Mouse (Mus musculus): Measurements from ENCODE around the gene Rsph10b. TPM values are rescaled to one million over a fixed set of nuclear protein-coding genes. Genes with fewer than 3 reads are reported as not detected.

Rsph10b gene
- total RNA-seq (2017): not detected in 2 replicates

DNA sequence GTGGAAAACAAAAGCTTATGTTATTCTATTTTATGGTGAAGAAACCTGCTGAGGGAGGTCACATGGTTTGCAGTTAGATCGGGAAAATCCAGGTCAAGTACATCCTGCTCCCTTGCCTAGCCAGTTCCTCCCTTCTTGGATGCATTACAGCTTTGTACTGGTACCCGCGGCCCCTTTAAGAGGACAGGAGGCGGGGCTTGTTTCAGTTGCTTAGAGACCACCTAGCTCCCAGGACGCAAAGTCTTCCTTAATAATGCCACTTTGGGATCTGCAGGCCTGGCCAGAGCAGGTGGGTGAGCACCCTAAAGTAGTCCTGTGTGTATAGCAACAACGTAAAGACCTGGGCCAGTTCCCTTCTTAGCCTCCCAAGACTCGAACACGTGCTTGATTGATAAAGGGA, at the start of gene Rsph10b:
Gene Rsph10b (plus strand): TSS at position 205 of the 400 bp plus-strand sequence.
- ATAC-seq (replicated peaks in 1 of 2; ENCODE audit: insufficient read depth in 1 of 2, low FRiP score in 2 of 2, low TSS enrichment in 1 of 2, low read depth in 1 of 2, poor library complexity in 2 of 2, severe bottlenecking in 2 of 2): no peak

DNA sequence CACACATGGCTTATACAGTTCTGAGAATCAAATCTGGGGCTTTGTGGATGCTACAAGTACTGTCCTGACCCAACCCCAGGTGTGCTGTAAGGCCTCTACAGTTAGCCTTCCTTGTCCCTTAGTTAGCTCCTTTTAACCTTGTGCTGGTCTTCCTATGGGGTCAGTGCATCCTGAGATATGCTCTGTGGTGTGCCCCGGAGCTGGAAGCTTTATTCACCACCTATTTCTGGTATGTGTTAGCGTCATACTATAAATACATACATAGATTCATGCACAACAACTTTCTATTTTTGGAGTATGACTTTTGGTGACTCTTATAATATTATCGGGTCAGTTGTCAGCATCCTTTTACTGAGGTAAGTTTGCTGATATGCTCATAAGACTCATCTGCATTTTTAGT, 47.6 kb upstream of the Rsph10b start:
- no peak for ATAC-seq (replicated peaks in 1 of 2; ENCODE audit: insufficient read depth in 1 of 2, low FRiP score in 2 of 2, low TSS enrichment in 1 of 2, low read depth in 1 of 2, poor library complexity in 2 of 2, severe bottlenecking in 2 of 2)

DNA sequence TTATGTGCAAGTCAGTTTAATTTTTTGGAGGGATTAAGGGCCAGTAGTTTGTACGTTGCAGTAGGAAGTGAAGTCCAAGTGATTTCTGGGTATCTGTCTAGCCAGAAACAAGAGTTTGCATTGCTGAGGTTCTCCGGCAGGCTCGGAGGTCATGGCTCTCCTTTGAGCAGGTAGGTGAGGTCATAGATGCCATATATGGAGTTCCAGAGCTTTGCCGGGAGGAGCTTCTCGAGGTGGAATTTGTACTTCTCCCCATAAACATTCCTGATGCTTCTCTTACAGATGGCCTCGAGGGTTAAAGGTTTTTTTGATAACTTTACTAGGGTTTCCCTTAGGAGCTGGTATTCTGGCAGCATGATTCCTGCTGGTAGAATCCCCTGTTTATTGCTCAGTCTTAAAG, 42.1 kb upstream of the Rsph10b start:
- no peak for ATAC-seq (replicated peaks in 1 of 2; ENCODE audit: insufficient read depth in 1 of 2, low FRiP score in 2 of 2, low TSS enrichment in 1 of 2, low read depth in 1 of 2, poor library complexity in 2 of 2, severe bottlenecking in 2 of 2)

DNA sequence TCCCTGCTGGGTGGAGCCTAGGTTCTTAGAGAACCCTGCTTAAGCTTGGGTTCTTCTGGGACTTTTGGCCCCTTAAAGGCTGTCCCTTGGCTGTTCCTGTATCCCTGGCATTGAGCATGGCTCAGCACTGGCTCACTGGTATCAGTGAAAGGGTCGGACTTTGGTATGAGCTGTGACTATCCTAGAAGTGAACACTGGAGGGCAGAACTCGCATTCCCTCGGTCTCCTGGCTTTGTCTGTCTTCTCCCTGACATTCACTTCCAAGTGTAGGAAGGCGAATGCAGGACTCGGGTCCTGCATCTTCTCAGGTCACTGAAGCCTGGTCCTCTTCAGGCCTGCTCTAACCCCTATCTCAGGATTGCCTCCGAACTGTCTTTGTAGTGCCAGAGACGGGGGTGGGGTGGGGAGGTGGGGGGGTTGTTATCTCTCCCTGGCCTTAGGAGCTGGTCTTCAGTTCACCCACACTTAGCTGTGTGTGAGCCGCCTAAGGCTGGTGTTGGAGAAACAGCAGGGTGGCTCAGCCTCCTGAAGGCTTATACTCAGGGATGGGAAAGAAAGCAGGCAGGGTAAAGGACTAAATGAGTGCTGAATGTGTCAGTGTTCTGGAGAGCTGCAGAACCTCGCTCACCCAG, 40.5 kb upstream of the Rsph10b start:
- no peak for ATAC-seq (replicated peaks in 1 of 2; ENCODE audit: insufficient read depth in 1 of 2, low FRiP score in 2 of 2, low TSS enrichment in 1 of 2, low read depth in 1 of 2, poor library complexity in 2 of 2, severe bottlenecking in 2 of 2)

DNA sequence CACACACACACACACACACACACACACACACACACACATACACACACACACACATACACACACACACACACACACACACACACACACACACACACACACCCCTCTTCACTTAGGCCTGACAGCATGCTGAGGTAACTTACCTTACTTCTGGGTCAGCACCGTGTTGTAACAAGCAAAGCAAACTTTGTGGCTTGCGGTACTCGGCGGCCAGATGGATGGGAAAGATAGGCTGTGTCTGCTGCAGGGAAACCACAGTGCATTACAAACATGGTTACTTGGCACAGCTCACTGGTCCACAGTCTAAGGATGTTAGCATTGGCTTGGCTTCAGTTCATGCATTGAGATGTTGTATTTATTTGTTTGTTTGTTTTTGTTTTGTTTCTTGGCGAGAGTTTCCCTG, 39.4 kb upstream of the Rsph10b start:
- peak; percentile 98 to 99 for ATAC-seq (replicated peaks in 1 of 2; ENCODE audit: insufficient read depth in 1 of 2, low FRiP score in 2 of 2, low TSS enrichment in 1 of 2, low read depth in 1 of 2, poor library complexity in 2 of 2, severe bottlenecking in 2 of 2)

DNA sequence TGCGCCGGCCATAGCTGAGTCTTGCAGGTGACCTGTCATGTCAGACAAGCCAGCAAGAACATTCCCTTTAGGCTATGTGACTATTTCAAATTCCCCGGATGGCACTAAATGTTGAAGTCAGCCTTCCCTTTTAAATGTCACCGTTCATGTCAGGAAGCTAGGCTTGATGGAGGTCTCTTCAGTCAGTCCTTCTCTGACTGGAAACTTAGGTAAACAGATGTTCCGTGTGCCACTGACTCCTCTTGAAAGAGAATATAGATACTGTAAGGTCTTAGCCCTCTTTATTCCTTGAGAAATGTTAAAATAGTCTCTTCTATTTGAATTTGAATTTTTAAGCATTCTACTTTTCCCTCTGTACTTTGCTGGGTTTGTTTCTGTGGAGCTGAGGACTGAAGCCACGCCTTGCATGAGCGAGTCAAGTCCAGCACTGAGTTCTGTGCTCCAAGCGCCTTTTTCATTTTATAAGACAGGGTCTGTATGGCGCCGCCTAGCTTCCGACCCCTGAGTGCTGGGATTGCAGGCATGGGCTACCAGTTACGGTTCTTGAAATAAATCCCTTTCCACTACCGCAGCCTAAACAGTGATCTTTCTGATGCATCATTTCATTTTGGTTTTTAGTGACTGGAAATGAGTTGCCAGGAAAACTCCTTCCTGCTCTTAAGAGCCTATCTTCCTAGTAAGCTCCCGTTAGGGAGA, 35.1 kb upstream of the Rsph10b start, which contains the start of gene Ankrd61:
Gene Ankrd61 (minus strand): TSS at position 51 of the 696 bp plus-strand sequence.
- ATAC-seq (replicated peaks in 1 of 2; ENCODE audit: insufficient read depth in 1 of 2, low FRiP score in 2 of 2, low TSS enrichment in 1 of 2, low read depth in 1 of 2, poor library complexity in 2 of 2, severe bottlenecking in 2 of 2): no peak

DNA sequence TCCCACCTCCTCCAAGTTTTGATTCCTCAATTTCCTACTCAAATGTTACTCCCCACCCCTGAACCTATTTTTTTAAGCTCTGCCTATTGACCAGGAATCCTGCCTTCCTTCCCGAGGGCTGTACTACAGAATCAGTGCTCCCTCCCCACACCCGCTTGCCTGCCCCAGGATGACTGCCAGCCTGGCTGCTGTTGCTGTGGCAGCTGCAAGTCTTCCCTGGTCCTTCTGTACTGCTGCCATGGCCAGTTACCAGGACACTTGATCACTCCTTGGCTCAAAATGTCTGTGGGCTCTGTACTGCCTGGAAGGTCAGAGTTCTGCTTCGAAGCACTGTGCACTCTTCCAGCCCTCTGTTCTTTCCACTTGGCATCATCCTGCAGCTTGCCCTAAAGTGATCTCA, 30.7 kb upstream of the Rsph10b start:
- ATAC-seq (replicated peaks in 1 of 2; ENCODE audit: insufficient read depth in 1 of 2, low FRiP score in 2 of 2, low TSS enrichment in 1 of 2, low read depth in 1 of 2, poor library complexity in 2 of 2, severe bottlenecking in 2 of 2): no peak

DNA sequence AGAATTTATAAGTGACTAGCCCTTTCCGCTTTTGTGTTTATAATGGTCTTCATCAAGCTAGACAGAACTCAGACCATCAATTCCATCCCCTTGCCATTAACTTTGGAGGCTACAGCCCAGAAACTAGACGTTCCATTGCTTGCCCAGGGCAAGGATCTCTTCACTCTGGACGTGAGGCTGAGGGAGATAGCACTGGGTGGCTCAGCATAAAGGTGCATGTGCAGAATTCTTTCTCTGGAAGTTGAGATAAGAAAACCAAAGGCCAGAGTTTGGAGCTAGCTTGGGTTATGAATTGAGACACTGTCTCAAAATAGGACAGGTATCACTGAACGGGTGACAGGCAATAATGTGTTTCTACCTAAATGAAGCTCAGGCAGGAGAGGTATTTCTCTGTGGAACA, 29.0 kb upstream of the Rsph10b start:
- ATAC-seq (replicated peaks in 1 of 2; ENCODE audit: insufficient read depth in 1 of 2, low FRiP score in 2 of 2, low TSS enrichment in 1 of 2, low read depth in 1 of 2, poor library complexity in 2 of 2, severe bottlenecking in 2 of 2): no peak

DNA sequence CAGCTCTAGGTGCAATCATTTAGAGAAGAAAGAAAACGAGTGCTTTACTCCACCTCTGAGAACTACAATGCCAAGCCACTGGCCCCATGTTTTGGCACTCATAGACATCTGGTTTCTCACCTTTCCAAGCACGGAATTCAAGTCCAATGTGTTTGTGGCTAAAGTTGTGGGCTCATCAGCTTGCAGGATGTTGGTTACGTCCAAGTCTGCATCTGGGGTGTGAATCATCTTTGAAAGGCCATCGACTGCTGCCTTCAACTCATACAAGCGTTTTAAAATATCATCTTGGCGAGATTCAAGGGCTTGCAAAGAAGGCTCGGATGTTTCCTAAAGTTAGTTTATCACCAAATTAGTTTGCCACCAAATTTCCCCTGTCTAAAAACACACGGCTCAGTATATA, 26.4 kb upstream of the Rsph10b start:
- no peak for ATAC-seq (replicated peaks in 1 of 2; ENCODE audit: insufficient read depth in 1 of 2, low FRiP score in 2 of 2, low TSS enrichment in 1 of 2, low read depth in 1 of 2, poor library complexity in 2 of 2, severe bottlenecking in 2 of 2)

DNA sequence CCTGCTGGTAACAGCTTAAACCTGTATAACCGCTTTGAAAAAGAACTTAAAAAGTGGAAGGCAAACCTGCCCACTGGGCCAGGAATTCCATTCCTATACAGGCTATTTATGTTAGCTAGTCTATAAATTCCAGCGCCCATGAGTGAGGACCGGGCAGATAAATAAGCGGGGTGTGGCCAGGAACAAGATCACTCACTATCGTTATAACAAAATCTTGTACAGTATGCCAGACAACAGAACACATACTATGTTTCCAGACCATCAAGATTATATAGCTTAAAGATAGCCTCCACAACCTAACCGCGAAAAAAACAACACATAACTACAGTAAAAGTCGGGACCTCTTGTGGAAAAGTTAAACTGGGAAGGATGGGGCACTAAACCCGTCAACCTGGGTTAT, 23.9 kb upstream of the Rsph10b start:
- no peak for ATAC-seq (replicated peaks in 1 of 2; ENCODE audit: insufficient read depth in 1 of 2, low FRiP score in 2 of 2, low TSS enrichment in 1 of 2, low read depth in 1 of 2, poor library complexity in 2 of 2, severe bottlenecking in 2 of 2)

DNA sequence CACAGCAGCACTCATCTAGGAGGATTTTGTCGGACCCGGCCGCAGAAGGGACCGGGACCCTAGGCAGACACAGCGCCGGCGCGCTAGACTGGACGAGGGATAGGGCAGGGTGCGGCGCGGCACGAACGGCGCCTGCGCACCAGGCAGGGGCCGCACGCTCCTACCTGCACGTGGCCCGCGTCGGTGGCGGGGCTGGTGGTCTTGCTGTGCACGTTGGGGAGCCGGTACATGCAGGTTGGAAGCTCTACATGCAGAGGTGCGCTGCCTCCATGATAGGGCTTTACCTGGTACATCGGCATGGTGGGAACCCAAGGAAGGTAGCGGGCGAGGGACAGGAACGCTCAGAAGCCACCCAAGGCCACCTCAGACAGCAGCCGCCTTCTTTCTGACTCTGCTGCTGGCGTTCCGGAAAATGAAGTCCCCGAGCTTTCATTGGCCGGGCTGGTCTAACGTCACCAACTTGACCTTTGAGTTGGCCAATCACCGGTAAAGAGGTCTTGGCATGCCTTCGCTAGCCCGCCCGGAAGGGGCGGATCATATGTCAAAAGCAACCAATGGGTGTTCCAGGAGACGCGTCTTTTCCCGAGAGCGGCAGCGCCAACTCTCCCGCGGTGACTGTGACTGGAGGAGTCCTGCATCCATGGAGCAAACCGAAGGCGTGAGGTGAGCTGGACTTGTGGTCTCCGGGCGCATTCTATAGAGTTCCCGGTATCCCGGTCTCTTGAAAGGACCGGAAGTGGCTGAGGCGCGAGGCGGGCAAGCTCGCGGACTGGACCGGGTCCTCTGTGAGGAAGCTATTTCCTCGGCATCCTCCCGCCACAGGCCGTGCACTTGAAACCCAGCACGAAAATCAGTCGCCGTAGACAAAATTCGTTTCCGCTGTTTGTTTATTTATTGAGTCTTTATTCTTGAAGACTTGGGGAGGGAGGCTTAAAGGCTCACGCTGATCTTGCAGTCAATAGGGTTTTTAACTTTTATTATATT, 23.1 kb upstream of the Rsph10b start, which contains the start of the genes Aimp2 and Pms2:
Gene Aimp2 (minus strand): TSS at position 431 of the 984 bp plus-strand sequence.
Gene Pms2 (plus strand): TSS at position 548 of the 984 bp plus-strand sequence.
- peak; percentile 97 to 100 for ATAC-seq (replicated peaks in 1 of 2; ENCODE audit: insufficient read depth in 1 of 2, low FRiP score in 2 of 2, low TSS enrichment in 1 of 2, low read depth in 1 of 2, poor library complexity in 2 of 2, severe bottlenecking in 2 of 2)

DNA sequence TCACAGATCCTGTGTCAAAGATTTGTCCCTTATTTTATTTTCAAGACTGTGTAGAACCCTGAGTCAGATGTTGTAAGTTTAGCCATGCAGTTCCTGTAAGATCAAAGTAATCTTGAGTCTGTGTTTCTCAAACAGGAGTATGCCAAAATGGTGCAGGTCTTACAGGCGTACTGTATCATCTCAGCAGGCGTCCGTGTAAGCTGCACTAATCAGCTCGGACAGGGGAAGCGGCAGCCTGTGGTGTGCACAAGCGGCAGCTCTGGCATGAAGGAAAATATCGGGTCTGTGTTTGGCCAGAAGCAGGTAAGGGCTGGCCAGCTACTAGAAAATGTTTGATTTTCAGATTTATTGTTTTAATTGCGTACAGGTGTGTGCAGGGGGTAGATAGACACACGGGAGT, 16.6 kb upstream of the Rsph10b start:
- no peak for ATAC-seq (replicated peaks in 1 of 2; ENCODE audit: insufficient read depth in 1 of 2, low FRiP score in 2 of 2, low TSS enrichment in 1 of 2, low read depth in 1 of 2, poor library complexity in 2 of 2, severe bottlenecking in 2 of 2)

DNA sequence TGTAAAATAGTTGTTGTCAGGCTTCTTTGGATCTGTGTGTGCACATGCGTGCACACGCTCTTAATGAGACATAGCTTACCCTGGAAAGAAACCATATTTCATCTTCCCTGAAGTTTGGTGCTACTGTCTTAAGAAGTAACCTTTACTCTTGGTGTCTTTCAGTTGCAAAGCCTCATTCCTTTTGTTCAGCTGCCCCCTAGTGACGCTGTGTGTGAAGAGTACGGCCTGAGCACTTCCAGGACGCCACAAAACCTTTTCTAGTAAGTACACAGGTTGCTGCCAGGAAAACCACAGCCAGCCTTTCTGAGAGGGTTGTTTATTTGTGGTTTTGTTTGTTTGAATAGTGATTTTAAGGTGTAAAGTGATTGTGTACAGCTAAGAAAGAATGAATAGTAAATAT, 15.4 kb upstream of the Rsph10b start:
- ATAC-seq (replicated peaks in 1 of 2; ENCODE audit: insufficient read depth in 1 of 2, low FRiP score in 2 of 2, low TSS enrichment in 1 of 2, low read depth in 1 of 2, poor library complexity in 2 of 2, severe bottlenecking in 2 of 2): peak; percentile 75; a peak in 3 of 4 replicates

DNA sequence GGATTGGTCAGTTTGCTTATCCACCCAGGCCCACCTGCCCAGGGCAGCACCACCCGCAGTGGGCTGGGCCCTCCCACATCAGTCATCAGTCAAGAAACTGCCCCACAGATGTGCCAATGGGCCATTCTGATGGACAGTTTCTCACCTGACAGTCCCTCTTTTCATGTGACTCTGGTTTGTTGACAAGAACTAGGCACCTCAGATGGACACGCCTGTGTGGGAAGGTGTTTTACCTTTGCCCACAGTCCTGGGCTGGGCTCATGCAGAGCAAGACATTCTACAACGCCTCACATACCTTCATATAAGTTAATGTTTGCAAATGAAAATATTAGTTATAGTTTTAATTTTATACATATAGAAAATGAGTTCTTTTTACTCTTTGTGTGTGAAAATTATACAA, 14.7 kb upstream of the Rsph10b start:
- ATAC-seq (replicated peaks in 1 of 2; ENCODE audit: insufficient read depth in 1 of 2, low FRiP score in 2 of 2, low TSS enrichment in 1 of 2, low read depth in 1 of 2, poor library complexity in 2 of 2, severe bottlenecking in 2 of 2): no peak

DNA sequence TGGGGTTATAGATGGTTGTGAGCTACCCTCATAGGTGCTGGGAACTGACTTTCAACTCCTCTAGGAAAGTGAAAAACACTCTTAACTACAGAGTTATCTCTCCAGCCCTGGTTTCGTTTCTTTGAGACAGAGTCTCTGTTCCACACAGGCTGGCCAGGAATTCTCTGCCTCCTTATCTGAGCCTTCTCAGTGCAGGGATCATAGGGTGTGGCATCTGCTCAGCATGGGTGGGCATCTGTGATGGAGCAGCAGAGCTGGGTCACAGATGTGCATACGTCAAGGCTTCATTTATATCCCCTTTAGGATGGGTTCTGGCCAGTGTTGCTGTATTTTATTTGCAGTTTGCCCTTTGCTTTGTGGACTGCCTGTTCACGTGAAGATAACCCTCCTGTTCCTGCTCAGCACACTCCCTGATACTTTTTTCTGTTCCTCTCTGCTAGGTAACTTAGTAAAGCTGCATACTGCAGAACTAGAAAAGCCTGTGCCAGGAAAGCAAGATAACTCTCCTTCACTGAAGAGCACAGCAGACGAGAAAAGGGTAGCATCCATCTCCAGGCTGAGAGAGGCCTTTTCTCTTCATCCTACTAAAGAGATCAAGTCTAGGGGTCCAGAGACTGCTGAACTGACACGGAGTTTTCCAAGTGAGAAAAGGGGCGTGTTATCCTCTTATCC, 7.9 kb upstream of the Rsph10b start:
- ATAC-seq (replicated peaks in 1 of 2; ENCODE audit: insufficient read depth in 1 of 2, low FRiP score in 2 of 2, low TSS enrichment in 1 of 2, low read depth in 1 of 2, poor library complexity in 2 of 2, severe bottlenecking in 2 of 2): no peak; a peak in 1 of 4 replicates

DNA sequence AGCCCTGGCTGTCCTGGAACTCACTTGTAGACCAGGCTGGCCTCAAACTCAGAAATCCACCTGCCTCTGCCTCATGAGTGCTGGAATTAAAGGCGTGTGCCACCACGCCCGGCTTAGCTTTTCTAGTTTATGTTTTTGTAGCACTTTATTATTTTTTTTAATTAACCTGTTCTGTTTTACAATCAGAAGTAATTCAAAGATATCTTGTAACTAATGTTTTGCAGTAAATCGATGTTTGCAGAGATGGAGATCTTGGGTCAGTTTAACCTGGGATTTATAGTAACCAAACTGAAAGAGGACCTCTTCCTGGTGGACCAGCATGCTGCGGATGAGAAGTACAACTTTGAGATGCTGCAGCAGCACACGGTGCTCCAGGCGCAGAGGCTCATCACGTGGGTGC, 5.0 kb upstream of the Rsph10b start, which contains the start of gene Gm42421:
Gene Gm42421 (plus strand): TSS at position 301 of the 400 bp plus-strand sequence.
- no peak for ATAC-seq (replicated peaks in 1 of 2; ENCODE audit: insufficient read depth in 1 of 2, low FRiP score in 2 of 2, low TSS enrichment in 1 of 2, low read depth in 1 of 2, poor library complexity in 2 of 2, severe bottlenecking in 2 of 2)

DNA sequence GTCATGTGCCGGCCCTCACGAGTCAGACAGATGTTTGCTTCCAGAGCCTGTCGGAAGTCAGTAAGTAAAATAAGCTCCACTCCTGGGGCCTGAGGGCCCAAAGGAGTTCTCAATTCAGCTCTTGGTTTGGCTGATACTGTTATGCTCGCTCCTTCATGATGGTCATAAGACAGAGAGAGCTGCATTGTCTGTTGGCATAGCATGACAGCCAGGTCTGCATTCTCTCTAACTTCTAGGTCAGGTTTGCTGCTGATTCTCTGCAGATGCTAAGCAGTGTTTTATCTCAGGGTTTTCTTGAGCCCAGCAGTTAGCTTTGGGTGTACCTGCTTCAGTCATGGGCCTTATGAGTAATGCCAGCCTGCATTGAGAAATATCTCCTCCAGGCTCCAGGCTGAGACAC, 3.5 kb upstream of the Rsph10b start:
- ATAC-seq (replicated peaks in 1 of 2; ENCODE audit: insufficient read depth in 1 of 2, low FRiP score in 2 of 2, low TSS enrichment in 1 of 2, low read depth in 1 of 2, poor library complexity in 2 of 2, severe bottlenecking in 2 of 2): no peak
